Mouse (Mus musculus) embryonic stem cell, embryonic (primary cell): ENCODE measurements at regions not wholly inside any gene's neighbourhood (a gene's known extent, or its start where the extent isn't known, plus 50 kb on each side); places are given as distances from the start of the nearest gene placed in this dataset.

Experiments used
- CTCF ChIA-PET, 4 experiments: fragments of 300-600 bp in 2 of 4; fragments of 350-600 bp in 2 of 4; sonication (Branson Sonifier 250); formaldehyde crosslinking; loops; one replicate each; lab custom pipeline; 2022; ENCODE audit warnings: inconsistent platforms in 2 of 4; lab: Charles Lee
- POLR2A ChIA-PET, 4 experiments: fragments of 300-600 bp in 2 of 4; fragments of 350-600 bp in 2 of 4; sonication (Branson Sonifier 250); formaldehyde crosslinking; loops; one replicate each; lab custom pipeline; 2022; ENCODE audit warnings: antibody characterized with exemption in 4 of 4, inconsistent platforms in 1 of 4; lab: Charles Lee

GRCm38 (mm10) chr2:106431637-106432199 is 261.4 kb upstream of the Mpped2 start:
- ChIA-PET CTCF (interaction anchor here in 1 of 4 experiments (0.7 to 1.3 kb wide), 3 partner anchors 29 to 415 kb away, joined by 3 to 5 read pairs (median 3); no protein-coding TSS in a partner anchor), POLR2A (interaction anchor here in 1 of 4 experiments (0.7 kb wide), 1 partner anchor 526 kb away, joined by 4 read pairs; no protein-coding TSS in a partner anchor)

GRCm38 (mm10) chr2:106436136-106436535 is 256.9 kb upstream of the Mpped2 start:
- ChIA-PET POLR2A (interaction anchor here in 2 of 4 experiments (0.6 to 1.1 kb wide), 4 partner anchors 11 to 391 kb away, joined by 3 read pairs; no protein-coding TSS in a partner anchor), CTCF (no interaction called here)

- CTCF ChIA-PET: no interaction called here
- POLR2A ChIA-PET: no interaction called here
Observed at GRCm38 (mm10) chr2:106454310-106454974, 238.6 kb upstream of the Mpped2 start.

- CTCF ChIA-PET: interaction anchor here in 1 of 4 experiments (0.6 kb wide), 1 partner anchor 629 kb away, joined by 3 read pairs; no protein-coding TSS in a partner anchor
- POLR2A ChIA-PET: no interaction called here
Observed at GRCm38 (mm10) chr2:106455039-106455438, 238.0 kb upstream of the Mpped2 start.

GRCm38 (mm10) chr2:106455972-106456371 is 237.1 kb upstream of the Mpped2 start:
- ChIA-PET CTCF (interaction anchor here in 2 of 4 experiments (0.6 kb wide), 2 partner anchors 499 to 628 kb away, joined by 3 read pairs; no protein-coding TSS in a partner anchor), POLR2A (no interaction called here)

GRCm38 (mm10) chr2:106458003-106458402 is 235.1 kb upstream of the Mpped2 start:
- CTCF ChIA-PET: no interaction called here

GRCm38 (mm10) chr2:106461021-106461420 is 232.0 kb upstream of the Mpped2 start:
- CTCF ChIA-PET: interaction anchor here in 2 of 4 experiments (0.9 to 1.0 kb wide), 2 partner anchors 29 to 30 kb away, joined by 3 to 5 read pairs; no protein-coding TSS in a partner anchor
- POLR2A ChIA-PET: interaction anchor here in 2 of 4 experiments (0.7 to 0.9 kb wide), 2 partner anchors 25 to 36 kb away, joined by 3 read pairs; no protein-coding TSS in a partner anchor

More at GRCm38 (mm10) chr2:106458003-106458402, 235.1 kb upstream of the Mpped2 start:
- POLR2A ChIA-PET: no interaction called here

- CTCF ChIA-PET: interaction anchor here in 2 of 4 experiments (0.9 to 1.0 kb wide), 2 partner anchors 29 to 31 kb away, joined by 3 to 5 read pairs; no protein-coding TSS in a partner anchor
Observed at GRCm38 (mm10) chr2:106461490-106461889, 231.6 kb upstream of the Mpped2 start.

GRCm38 (mm10) chr2:106461973-106462637 is 231.0 kb upstream of the Mpped2 start:
- CTCF ChIA-PET: no interaction called here
- POLR2A ChIA-PET: no interaction called here

More at GRCm38 (mm10) chr2:106461490-106461889, 231.6 kb upstream of the Mpped2 start:
- POLR2A ChIA-PET: interaction anchor here in 2 of 4 experiments (0.7 to 0.9 kb wide), 2 partner anchors 24 to 36 kb away, joined by 3 read pairs; no protein-coding TSS in a partner anchor

- ChIA-PET CTCF (no interaction called here), POLR2A (no interaction called here)
Observed at GRCm38 (mm10) chr2:106465055-106465454, 228.0 kb upstream of the Mpped2 start.

GRCm38 (mm10) chr2:106465831-106466230 is 227.2 kb upstream of the Mpped2 start:
- POLR2A ChIA-PET: no interaction called here
- CTCF ChIA-PET: no interaction called here

- ChIA-PET POLR2A (no interaction called here), CTCF (interaction anchor here in 1 of 4 experiments (1.1 kb wide), 1 partner anchor 491 kb away, joined by 3 read pairs; no protein-coding TSS in a partner anchor)
Observed at GRCm38 (mm10) chr2:106469196-106469595, 223.9 kb upstream of the Mpped2 start.

- POLR2A ChIA-PET: no interaction called here
Observed at GRCm38 (mm10) chr2:106473458-106473857, 219.6 kb upstream of the Mpped2 start.

GRCm38 (mm10) chr2:106477991-106478390 is 215.1 kb upstream of the Mpped2 start:
- ChIA-PET POLR2A (no interaction called here), CTCF (no interaction called here)

More at GRCm38 (mm10) chr2:106473458-106473857, 219.6 kb upstream of the Mpped2 start:
- CTCF ChIA-PET: no interaction called here

- CTCF ChIA-PET: no interaction called here
- POLR2A ChIA-PET: interaction anchor here in 1 of 4 experiments (0.5 kb wide), 1 partner anchor 293 kb away, joined by 4 read pairs; no protein-coding TSS in a partner anchor
Observed at GRCm38 (mm10) chr2:106487335-106488082, 205.6 kb upstream of the Mpped2 start.

GRCm38 (mm10) chr2:106498735-106499134 is 194.3 kb upstream of the Mpped2 start:
- ChIA-PET CTCF (no interaction called here), POLR2A (interaction anchor here in 2 of 4 experiments (0.6 to 1.2 kb wide), 3 partner anchors 14 to 189 kb away, joined by 3 read pairs; no protein-coding TSS in a partner anchor)

- ChIA-PET POLR2A (interaction anchor here in 2 of 4 experiments (0.7 to 1.2 kb wide), 4 partner anchors 14 to 228 kb away, joined by 3 read pairs; no protein-coding TSS in a partner anchor), CTCF (no interaction called here)
Observed at GRCm38 (mm10) chr2:106499227-106499928, 193.7 kb upstream of the Mpped2 start.
